Mouse (Mus musculus) thymus, adult 2 months (tissue): ENCODE measurements at regions not wholly inside any gene's neighbourhood (a gene's known extent, or its start where the extent isn't known, plus 50 kb on each side); places are given as distances from the start of the nearest gene placed in this dataset.

Experiments
- DNase-seq: peaks from one replicate; pipeline ENCODE4 v3.0.0; 2021
- H3K27ac ChIP-seq: fragments of 200-500 bp; 2 replicates; pipeline ENCODE4 v1.5.1; 2012; ENCODE audit warnings: low read length, control low read depth; ENCODE audit not compliant: control insufficient read depth, insufficient read depth
- H3K27me3 ChIP-seq: fragments of 200-500 bp; 2 replicates; pipeline ENCODE4 v1.6.1; 2012; ENCODE audit warnings: mild to moderate bottlenecking, low read length, moderate library complexity, mixed read lengths; ENCODE audit not compliant: control insufficient read depth, insufficient read depth
- H3K36me3 ChIP-seq: fragments of 200-500 bp; 2 replicates; pipeline ENCODE4 v1.6.1; 2012; ENCODE audit warnings: mild to moderate bottlenecking, low read length, moderate library complexity; ENCODE audit not compliant: control insufficient read depth, insufficient read depth
- H3K4me1 ChIP-seq: fragments of 200-500 bp; replicated peaks from 2 replicates; pipeline ENCODE4 v1.6.1; 2012; ENCODE audit warnings: low read length; ENCODE audit not compliant: control insufficient read depth, insufficient read depth
- H3K4me3 ChIP-seq: fragments of 200-500 bp; 2 replicates; pipeline ENCODE4 v1.5.1; 2012; ENCODE audit warnings: mild to moderate bottlenecking, low read length, control low read depth, moderate library complexity; ENCODE audit not compliant: control insufficient read depth, insufficient read depth
- CTCF ChIP-seq: fragments of 200-500 bp; IDR thresholded peaks from 2 replicates; pipeline ENCODE4 v1.5.1; 2012; ENCODE audit warnings: mild to moderate bottlenecking, control low read depth, low read length, moderate library complexity, borderline replicate concordance; ENCODE audit not compliant: control insufficient read depth, poor library complexity, insufficient read depth; ENCODE audit errors: extremely low read depth
- POLR2A ChIP-seq: fragments of 200-500 bp; IDR thresholded peaks from 2 replicates; pipeline ENCODE4 v1.6.1; 2012; ENCODE audit warnings: mild to moderate bottlenecking, low read length, control low read depth, moderate library complexity; ENCODE audit not compliant: control insufficient read depth, poor library complexity, insufficient read depth; ENCODE audit errors: extremely low read depth
- WGBS: fragments of 180-500 bp; shearing (Covaris S2); methylation state at CpG from one replicate; pipeline ENCODE4 v1.1.7; 2018; 5-methylcytosine and 5-hydroxymethylcytosine counted together

GRCm38 (mm10) chr4:34105251-34105650 lies 55.3 kb upstream of the Spaca1 start:
- TF ChIP-seq CTCF (no peak), POLR2A (no peak)
- H3K27ac ChIP-seq = no peak overlapping the region
- 97% methylated on average over 2 of the region's 2 CpGs for WGBS

GRCm38 (mm10) chr4:34114323-34114722 lies 64.3 kb upstream of the Spaca1 start:
- 81% methylated on average over 6 of the region's 6 CpGs for WGBS

More at GRCm38 (mm10) chr4:34105251-34105650, 55.3 kb upstream of the Spaca1 start:
- Histone ChIP-seq H3K4me1 (no peaks in the 10 kb centered on the region), H3K36me3 (no peaks in the 10 kb centered on the region), H3K4me3 (no peak overlapping the region), H3K27me3 (no peaks in the 10 kb centered on the region)
- DNase-seq = no peak

GRCm38 (mm10) chr4:34117086-34117485 lies 67.1 kb upstream of the Spaca1 start:
- TF ChIP-seq CTCF = no peak
- TF ChIP-seq POLR2A = no peak
- no peak for DNase-seq
- Histone ChIP-seq H3K4me1 (no peaks in the 10 kb centered on the region), H3K4me3 (no peak overlapping the region), H3K27me3 (no peaks in the 10 kb centered on the region), H3K36me3 (no peaks in the 10 kb centered on the region), H3K27ac (no peak overlapping the region)
- 90% methylated on average over 1 of the region's 1 CpGs for WGBS

More at GRCm38 (mm10) chr4:34114323-34114722, 64.3 kb upstream of the Spaca1 start:
- no peak for DNase-seq
- Histone ChIP-seq H3K4me3 (no peak overlapping the region), H3K36me3 (no peaks in the 10 kb centered on the region), H3K4me1 (no peaks in the 10 kb centered on the region), H3K27me3 (no peaks in the 10 kb centered on the region), H3K27ac (no peak overlapping the region)
- TF ChIP-seq CTCF (no peak), POLR2A (no peak)

- Histone ChIP-seq H3K4me1 (no peaks in the 10 kb centered on the region), H3K4me3 (no peak overlapping the region), H3K27ac (no peak overlapping the region), H3K36me3 (no peaks in the 10 kb centered on the region), H3K27me3 (no peaks in the 10 kb centered on the region)
- no peak for TF ChIP-seq CTCF
- TF ChIP-seq POLR2A = no peak
- no peak for DNase-seq
- 93% methylated on average over 9 of the region's 9 CpGs for WGBS
These were observed 73.0 kb upstream of the Spaca1 start for GRCm38 (mm10) chr4:34122959-34123520.

GRCm38 (mm10) chr4:34128224-34128623 lies 78.2 kb upstream of the Spaca1 start:
- Histone ChIP-seq H3K36me3 (no peaks in the 10 kb centered on the region), H3K27ac (no peak overlapping the region), H3K4me3 (no peak overlapping the region), H3K4me1 (no peaks in the 10 kb centered on the region), H3K27me3 (no peaks in the 10 kb centered on the region)
- WGBS = 95% methylated on average over 4 of the region's 4 CpGs
- no peak for TF ChIP-seq CTCF
- no peak for TF ChIP-seq POLR2A
- DNase-seq = no peak

- no peak overlapping the region for H3K4me3 ChIP-seq
- WGBS = 91% methylated on average over 2 of the region's 2 CpGs
- DNase-seq = no peak
- H3K27ac ChIP-seq = no peak overlapping the region
- no peaks in the 10 kb centered on the region for H3K36me3 ChIP-seq
- no peaks in the 10 kb centered on the region for H3K27me3 ChIP-seq
- no peaks in the 10 kb centered on the region for H3K4me1 ChIP-seq
- TF ChIP-seq CTCF (no peak), POLR2A (no peak)
These were observed 96.3 kb upstream of the Spaca1 start for GRCm38 (mm10) chr4:34146133-34146867.
